Mouse (Mus musculus): ENCODE measurements around the gene Slc10a4.
"Not testable (repeated sequence)": the region's sequence is repeated elsewhere in the genome, so short reads cannot be mapped to it uniquely, and the experiment has no call there.

The Slc10a4 gene

GRCm38 (mm10) chr5:73013611-73014287, 7.1 kb downstream of the Slc10a4 start:
- DNase-seq (ENCODE audit: low spot score in 2 of 2) = not testable (repeated sequence)

DNA sequence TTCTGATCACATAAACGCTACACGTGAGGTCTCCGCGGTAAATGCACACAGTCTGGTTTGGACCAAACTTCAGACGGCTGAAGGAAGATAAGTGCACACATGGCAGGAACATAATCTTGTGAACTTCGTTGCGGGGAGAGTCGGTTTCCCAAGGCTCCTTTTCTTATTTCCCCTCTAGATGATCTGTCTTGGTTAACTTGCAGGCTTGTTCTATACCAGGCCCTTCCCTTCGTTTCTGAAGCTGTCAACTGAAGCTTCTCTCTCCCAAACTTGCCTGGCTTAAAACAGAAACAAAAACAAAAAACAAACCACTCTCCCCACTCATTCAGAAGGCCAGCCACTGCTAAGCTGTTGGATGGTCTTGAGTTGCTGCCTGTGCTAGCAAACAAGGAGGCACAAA, 8.1 kb downstream of the Slc10a4 start:
- DNase-seq (ENCODE audit: low spot score in 2 of 2) = no peak

DNA sequence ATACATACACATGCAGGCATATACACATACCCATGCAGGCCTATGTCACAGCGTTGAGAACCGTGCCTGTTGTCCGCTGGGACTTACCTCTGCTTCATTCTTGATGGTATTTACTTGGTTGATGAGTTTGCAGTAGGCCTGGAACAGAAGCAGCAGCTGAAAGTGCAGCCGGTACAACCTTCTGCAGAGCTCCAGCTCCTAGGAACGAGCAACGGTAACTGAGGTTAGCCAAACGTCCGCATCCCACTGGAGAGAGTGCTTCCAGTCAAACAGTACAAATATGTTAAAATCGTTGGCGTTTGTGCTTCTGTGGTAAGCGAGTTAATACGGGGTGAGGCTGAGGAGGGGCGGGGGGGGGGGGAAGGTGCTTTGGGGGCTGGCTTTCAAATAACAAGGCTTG, 17.1 kb downstream of the Slc10a4 start:
- no peak for DNase-seq (ENCODE audit: low spot score in 2 of 2)

- no peak for DNase-seq (ENCODE audit: low spot score in 2 of 2)
These were observed 22.0 kb downstream of the Slc10a4 start for GRCm38 (mm10) chr5:73028646-73029045.

- DNase-seq (ENCODE audit: low spot score in 2 of 2) = no peak
These were observed 25.8 kb downstream of the Slc10a4 start for GRCm38 (mm10) chr5:73032481-73032880.

GRCm38 (mm10) chr5:73044055-73044454, 37.4 kb downstream of the Slc10a4 start:
- DNase-seq (ENCODE audit: low spot score in 2 of 2) = no peak

DNA sequence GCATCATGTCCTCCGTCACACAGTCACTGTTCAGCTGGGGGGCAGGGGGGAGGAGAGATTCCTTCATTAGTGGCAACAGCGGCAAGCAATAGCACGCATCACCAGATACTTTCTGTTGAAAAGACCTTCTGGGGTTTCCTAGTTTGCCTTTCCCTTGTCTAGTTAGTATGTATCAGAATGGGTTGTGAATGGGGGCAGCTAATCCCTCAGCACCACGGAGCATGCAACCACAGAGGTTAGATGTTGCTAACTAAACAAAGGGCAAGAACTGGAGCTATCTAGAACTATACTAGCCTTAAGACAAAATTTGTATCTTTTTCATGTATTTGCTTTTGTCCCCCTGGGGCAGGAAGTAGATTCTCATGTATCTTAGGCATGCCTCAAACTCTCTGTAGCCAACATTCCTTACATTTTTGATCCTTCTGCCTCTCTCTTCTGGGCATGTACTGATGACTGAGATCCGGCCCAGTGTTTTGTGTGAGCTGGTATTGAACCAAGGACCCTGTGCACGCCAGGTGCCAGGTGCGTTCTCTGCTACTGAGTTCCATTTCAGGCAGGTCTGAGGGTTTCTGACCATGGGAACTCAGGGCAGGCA, 41.1 kb downstream of the Slc10a4 start:
- DNase-seq (ENCODE audit: low spot score in 2 of 2) = no peak

- DNase-seq (ENCODE audit: low spot score in 2 of 2) = no peak
These were observed 47.2 kb downstream of the Slc10a4 start for GRCm38 (mm10) chr5:73053933-73054332.

DNA sequence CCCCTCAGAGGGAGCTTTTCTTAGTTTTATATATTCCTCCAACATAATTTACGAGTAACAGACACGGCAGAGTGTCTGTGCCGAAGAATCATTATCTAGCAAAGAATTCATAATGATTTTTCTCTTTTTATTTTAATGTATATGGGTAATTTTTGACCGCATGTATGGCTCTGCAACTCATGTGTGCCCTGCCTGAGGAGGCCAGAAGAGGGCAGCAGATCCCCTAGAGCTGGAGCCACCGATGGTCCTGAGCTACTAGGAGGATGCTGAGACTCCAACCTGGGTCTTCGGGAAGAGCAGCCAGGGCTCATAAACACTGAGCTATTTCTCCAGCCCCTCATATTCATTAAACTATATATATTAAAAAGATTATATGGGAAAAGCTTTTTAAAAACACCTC, 49.8 kb downstream of the Slc10a4 start:
- DNase-seq (ENCODE audit: low spot score in 2 of 2) = no peak

- no peak for DNase-seq (ENCODE audit: low spot score in 2 of 2)
These were observed 50.3 kb downstream of the Slc10a4 start for GRCm38 (mm10) chr5:73056937-73057336.

DNA sequence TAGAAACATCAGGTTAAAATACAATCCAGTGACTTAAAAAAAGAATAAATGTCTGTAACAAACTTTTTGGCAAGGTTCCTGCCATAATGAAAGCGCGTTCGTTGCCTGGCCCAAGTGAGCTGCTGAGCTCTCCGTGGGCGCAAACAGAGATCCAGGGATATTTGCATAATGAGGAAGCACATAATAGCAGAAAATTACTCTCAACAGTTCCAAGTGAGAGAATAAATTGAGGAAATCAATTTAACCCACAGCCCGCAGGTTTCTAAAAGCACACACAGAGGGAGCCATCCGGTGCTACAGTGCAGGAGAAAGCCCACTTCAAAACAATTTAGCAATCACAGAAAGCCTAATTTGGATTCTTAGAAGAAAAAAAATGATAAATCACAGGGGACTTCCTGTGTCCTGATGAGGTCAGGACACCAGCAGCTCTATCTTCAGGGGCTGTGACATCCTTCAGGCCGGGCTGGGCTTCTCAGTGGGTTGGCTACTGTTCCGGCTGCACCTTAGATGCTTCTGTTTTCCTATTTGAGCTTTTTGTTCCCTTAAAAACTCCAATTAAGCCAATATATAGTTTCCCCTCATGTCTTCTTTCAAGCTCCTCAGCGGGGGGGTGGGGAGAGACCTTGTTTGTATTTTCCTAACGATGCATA, 54.9 kb downstream of the Slc10a4 start:
- no peak for DNase-seq (ENCODE audit: low spot score in 2 of 2)

All from urinary bladder, adult 18-20 months (tissue).